Mouse (Mus musculus): Measurements from ENCODE around the gene Mrpl30. TPM values are rescaled to one million over a fixed set of nuclear protein-coding genes. Genes with fewer than 3 reads are reported as not detected.

The Mrpl30 gene
- polyA plus RNA-seq, 1 experiment from 2014 or later = 225 TPM

DNA sequence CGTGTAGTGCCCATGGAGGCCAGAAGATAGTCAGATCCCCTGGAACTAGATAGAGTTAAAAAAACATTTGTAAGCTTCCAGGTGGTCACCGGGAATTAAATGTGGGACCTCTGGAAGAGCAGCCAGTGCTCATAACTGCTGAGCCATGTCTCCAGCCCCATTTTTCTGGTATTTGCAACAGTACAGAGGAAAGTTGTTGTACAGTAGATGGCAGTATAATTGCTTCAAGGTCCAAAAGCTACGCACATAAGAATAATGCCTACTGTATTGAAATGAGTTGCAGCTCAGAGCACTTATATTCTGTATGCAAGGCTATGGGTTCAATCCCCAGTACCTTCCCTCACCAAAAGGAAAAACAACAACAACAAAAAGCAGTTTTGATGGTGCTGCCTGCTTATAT is 1.1 kb downstream of the Mrpl30 start:
- Histone ChIP-seq H3K4me2 (ENCODE audit: low read depth, low read length) (peak overlapping the region; percentile 62), H3K4me3 (replicated peaks; ENCODE audit: low read length) (peak overlapping the region; percentile 75), H3K27ac (ENCODE audit: low read length) (no peak overlapping the region), H3K27me3 (ENCODE audit: control insufficient read depth, insufficient read depth, low read length) (no peaks in the 10 kb centered on the region), H3K9me3 (replicated peaks; ENCODE audit: control insufficient read depth, low read length) (no peaks in the 10 kb centered on the region), H3K4me1 (ENCODE audit: control insufficient read depth, insufficient read depth, low read length) (peaks cover 12% of the 10 kb centered on the region), H3K36me3 (ENCODE audit: control insufficient read depth, insufficient read depth, low read length) (peaks cover 8% of the 10 kb centered on the region), H3K9ac (ENCODE audit: low read length) (no peak overlapping the region)
- ATAC-seq (ENCODE audit: insufficient read depth, low FRiP score) = no peak
- WGBS = 51% methylated on average over 3 of the region's 3 CpGs

DNA sequence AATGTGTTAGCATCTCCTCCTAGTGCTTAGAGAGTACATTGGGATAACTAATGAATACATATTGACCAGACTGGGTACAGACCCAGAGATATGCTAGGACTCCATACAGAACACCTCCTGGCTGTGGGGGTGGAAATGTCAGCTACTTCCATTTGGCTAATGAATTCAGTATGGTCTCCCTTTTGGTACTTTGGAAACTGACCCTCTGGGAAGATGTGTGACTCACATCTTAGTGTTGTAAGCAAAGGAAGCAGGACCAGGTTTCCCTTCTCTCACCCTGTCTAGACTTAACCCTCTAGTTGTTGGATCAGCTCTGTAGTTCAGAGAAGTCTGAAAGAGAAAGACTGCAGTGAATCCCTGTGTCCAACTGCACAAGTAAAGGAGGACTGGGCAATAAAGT is 4.3 kb downstream of the Mrpl30 start:
- H3K4me1 ChIP-seq (ENCODE audit: control insufficient read depth, insufficient read depth, low read length) = peaks cover 7% of the 10 kb centered on the region
- no peak overlapping the region for H3K27ac ChIP-seq (ENCODE audit: low read length)
- no peak overlapping the region for H3K4me3 ChIP-seq (replicated peaks; ENCODE audit: low read length)
- peaks cover 24% of the 10 kb centered on the region for H3K36me3 ChIP-seq (ENCODE audit: control insufficient read depth, insufficient read depth, low read length)
- ATAC-seq (ENCODE audit: insufficient read depth, low FRiP score) = no peak
- no peak overlapping the region for H3K9ac ChIP-seq (ENCODE audit: low read length)
- no peak overlapping the region for H3K4me2 ChIP-seq (ENCODE audit: low read depth, low read length)
- H3K27me3 ChIP-seq (ENCODE audit: control insufficient read depth, insufficient read depth, low read length) = no peaks in the 10 kb centered on the region
- no peaks in the 10 kb centered on the region for H3K9me3 ChIP-seq (replicated peaks; ENCODE audit: control insufficient read depth, low read length)

DNA sequence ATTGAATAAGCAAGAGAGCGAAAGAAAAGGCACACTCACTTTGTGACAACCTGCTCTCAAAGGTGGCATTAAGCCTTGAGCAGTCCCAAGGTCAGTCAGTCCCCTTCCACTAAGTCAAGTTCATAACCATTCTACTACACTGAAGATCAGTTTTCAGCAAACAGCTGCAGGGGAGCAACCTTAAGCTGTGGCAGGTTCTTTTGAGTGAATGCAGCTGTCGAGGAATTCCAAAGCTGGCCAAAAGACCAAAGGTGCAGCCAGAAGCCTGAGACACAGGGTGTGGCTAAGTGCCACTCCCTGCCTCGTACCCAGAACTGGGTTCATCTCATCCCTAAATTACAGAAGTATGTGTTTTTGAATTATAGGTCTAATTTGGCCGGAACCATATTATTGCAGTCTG is 9.5 kb downstream of the Mrpl30 start:
- no peaks in the 10 kb centered on the region for H3K9me3 ChIP-seq (replicated peaks; ENCODE audit: control insufficient read depth, low read length)
- no peak overlapping the region for H3K27ac ChIP-seq (ENCODE audit: low read length)
- WGBS = 64% methylated on average over 4 of the region's 4 CpGs
- no peak overlapping the region for H3K4me3 ChIP-seq (replicated peaks; ENCODE audit: low read length)
- peaks cover 20% of the 10 kb centered on the region for H3K36me3 ChIP-seq (ENCODE audit: control insufficient read depth, insufficient read depth, low read length)
- H3K4me2 ChIP-seq (ENCODE audit: low read depth, low read length) = no peak overlapping the region
- H3K27me3 ChIP-seq (ENCODE audit: control insufficient read depth, insufficient read depth, low read length) = no peaks in the 10 kb centered on the region
- no peaks in the 10 kb centered on the region for H3K4me1 ChIP-seq (ENCODE audit: control insufficient read depth, insufficient read depth, low read length)
- no peak overlapping the region for H3K9ac ChIP-seq (ENCODE audit: low read length)
- no peak; the same call in 1 of the 2 replicates for ATAC-seq (ENCODE audit: insufficient read depth, low FRiP score)

DNA sequence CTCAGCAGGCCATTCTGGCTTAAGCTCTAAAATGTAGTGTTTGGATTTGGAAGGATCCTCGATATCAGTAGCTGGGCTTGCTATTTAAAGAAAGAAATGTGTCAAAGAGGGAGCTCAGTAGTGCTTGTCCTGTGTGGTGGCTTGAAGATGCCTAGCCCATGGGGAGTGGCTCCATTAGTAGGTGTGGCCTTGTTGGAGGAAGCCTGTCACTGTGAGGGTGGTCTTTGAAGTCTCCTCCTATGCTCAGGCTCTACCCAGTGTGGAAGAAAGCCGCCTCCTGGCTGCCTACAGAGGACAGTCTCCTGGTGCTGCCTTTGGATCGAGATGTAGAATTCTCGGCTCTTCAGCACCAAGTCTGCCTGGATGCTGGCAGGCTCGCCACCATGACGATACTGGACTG is 10.0 kb downstream of the Mrpl30 start:
- peaks cover 20% of the 10 kb centered on the region for H3K36me3 ChIP-seq (ENCODE audit: control insufficient read depth, insufficient read depth, low read length)
- WGBS = 47% methylated on average over 6 of the region's 6 CpGs
- H3K27me3 ChIP-seq (ENCODE audit: control insufficient read depth, insufficient read depth, low read length) = no peaks in the 10 kb centered on the region
- H3K9ac ChIP-seq (ENCODE audit: low read length) = no peak overlapping the region
- H3K4me1 ChIP-seq (ENCODE audit: control insufficient read depth, insufficient read depth, low read length) = no peaks in the 10 kb centered on the region
- H3K4me3 ChIP-seq (replicated peaks; ENCODE audit: low read length) = no peak overlapping the region
- H3K9me3 ChIP-seq (replicated peaks; ENCODE audit: control insufficient read depth, low read length) = no peaks in the 10 kb centered on the region
- peak; percentile 56; the same call in 1 of the 2 replicates for ATAC-seq (ENCODE audit: insufficient read depth, low FRiP score)
- H3K27ac ChIP-seq (ENCODE audit: low read length) = no peak overlapping the region
- no peak overlapping the region for H3K4me2 ChIP-seq (ENCODE audit: low read depth, low read length)

DNA sequence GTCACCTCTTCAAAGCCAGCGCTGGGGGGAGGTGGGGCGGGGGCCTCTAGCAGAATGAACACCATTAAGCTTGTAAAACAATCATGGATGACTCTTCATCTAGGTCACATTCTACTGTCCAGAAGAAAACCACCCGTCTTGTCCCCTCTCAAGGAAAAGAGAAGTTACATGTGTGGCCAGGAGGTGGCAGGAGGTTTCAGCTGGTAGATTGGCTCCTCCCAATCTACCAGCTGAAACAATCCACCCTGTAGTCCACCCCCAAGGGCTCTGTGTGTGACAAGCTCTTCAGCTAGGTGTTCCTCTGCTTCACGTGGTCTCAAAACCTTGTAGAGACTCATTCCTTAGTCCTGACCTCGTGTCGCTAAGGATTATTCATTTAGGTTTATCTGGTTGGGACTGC is 12.9 kb downstream of the Mrpl30 start:
- H3K9ac ChIP-seq (ENCODE audit: low read length) = no peak overlapping the region
- H3K4me1 ChIP-seq (ENCODE audit: control insufficient read depth, insufficient read depth, low read length) = no peaks in the 10 kb centered on the region
- peaks cover 8% of the 10 kb centered on the region; the same call in 1 of the 2 replicates for H3K36me3 ChIP-seq (ENCODE audit: control insufficient read depth, insufficient read depth, low read length)
- WGBS = 35% methylated on average over 6 of the region's 6 CpGs
- H3K4me2 ChIP-seq (ENCODE audit: low read depth, low read length) = no peak overlapping the region
- no peaks in the 10 kb centered on the region for H3K27me3 ChIP-seq (ENCODE audit: control insufficient read depth, insufficient read depth, low read length)
- no peak overlapping the region for H3K27ac ChIP-seq (ENCODE audit: low read length)
- H3K9me3 ChIP-seq (replicated peaks; ENCODE audit: control insufficient read depth, low read length) = no peaks in the 10 kb centered on the region
- ATAC-seq (ENCODE audit: insufficient read depth, low FRiP score) = no peak
- H3K4me3 ChIP-seq (replicated peaks; ENCODE audit: low read length) = no peak overlapping the region

DNA sequence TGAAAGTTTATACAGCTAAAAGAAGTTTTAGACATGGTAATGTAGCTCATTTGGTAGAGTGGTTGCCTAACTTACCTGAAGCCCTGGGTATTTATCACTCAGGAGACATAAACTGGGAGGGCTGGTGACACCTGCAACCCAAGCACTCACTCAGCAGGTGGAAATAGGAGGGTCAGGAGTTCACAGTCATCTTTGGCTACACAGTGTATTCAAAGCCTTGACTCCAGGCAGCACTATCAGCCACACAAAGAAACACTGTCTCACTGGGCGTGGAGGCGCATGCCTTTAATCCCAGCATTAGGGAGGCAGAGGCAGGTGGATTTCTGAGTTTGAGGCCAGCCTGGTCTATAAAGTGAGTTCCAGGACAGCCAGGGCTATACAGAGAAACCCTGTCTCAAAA is 22.5 kb downstream of the Mrpl30 start:
- Histone ChIP-seq H3K4me2 (ENCODE audit: low read depth, low read length) (no peak overlapping the region), H3K36me3 (ENCODE audit: control insufficient read depth, insufficient read depth, low read length) (no peaks in the 10 kb centered on the region), H3K27ac (ENCODE audit: low read length) (no peak overlapping the region), H3K4me1 (ENCODE audit: control insufficient read depth, insufficient read depth, low read length) (no peaks in the 10 kb centered on the region), H3K27me3 (ENCODE audit: control insufficient read depth, insufficient read depth, low read length) (no peaks in the 10 kb centered on the region; the same call in 1 of the 2 replicates), H3K9ac (ENCODE audit: low read length) (no peak overlapping the region), H3K9me3 (replicated peaks; ENCODE audit: control insufficient read depth, low read length) (no peaks in the 10 kb centered on the region), H3K4me3 (replicated peaks; ENCODE audit: low read length) (no peak overlapping the region)
- 83% methylated on average over 2 of the region's 2 CpGs for WGBS
- ATAC-seq (ENCODE audit: insufficient read depth, low FRiP score) = no peak

DNA sequence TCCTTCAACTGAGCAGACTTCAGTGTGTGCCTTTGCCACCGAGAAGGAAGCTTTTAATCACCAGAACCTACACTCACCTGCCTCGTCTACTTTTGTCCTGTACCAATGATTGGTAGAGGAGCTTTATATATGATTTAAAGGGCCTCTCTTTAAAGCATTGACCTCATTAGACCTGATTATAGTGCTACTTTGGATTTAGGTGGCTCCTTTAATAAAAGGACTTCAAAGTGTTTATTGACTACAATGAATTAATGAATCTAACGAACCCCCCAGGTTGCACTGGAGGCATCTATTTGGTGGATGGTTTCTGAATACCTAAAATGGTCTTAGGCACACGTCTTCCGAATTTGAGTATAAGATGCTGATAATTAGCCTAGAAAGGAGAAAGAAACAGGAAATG is 26.1 kb downstream of the Mrpl30 start, which contains the start of gene Lyg2:
Gene Lyg2 (minus strand): TSS at position 101 of the 400 bp plus-strand sequence.
- no peak for ATAC-seq (ENCODE audit: insufficient read depth, low FRiP score)
- Histone ChIP-seq H3K27me3 (ENCODE audit: control insufficient read depth, insufficient read depth, low read length) (no peaks in the 10 kb centered on the region; the same call in 1 of the 2 replicates), H3K4me1 (ENCODE audit: control insufficient read depth, insufficient read depth, low read length) (no peaks in the 10 kb centered on the region), H3K4me2 (ENCODE audit: low read depth, low read length) (no peak within 1 kb of the TSS), H3K27ac (ENCODE audit: low read length) (no peak within 1 kb of the TSS), H3K4me3 (replicated peaks; ENCODE audit: low read length) (no peak within 1 kb of the TSS), H3K9me3 (replicated peaks; ENCODE audit: control insufficient read depth, low read length) (no peaks in the 10 kb centered on the region), H3K36me3 (ENCODE audit: control insufficient read depth, insufficient read depth, low read length) (no peaks in the 10 kb centered on the region), H3K9ac (ENCODE audit: low read length) (no peak within 1 kb of the TSS)
- 71% methylated on average over 5 of the region's 5 CpGs for WGBS

DNA sequence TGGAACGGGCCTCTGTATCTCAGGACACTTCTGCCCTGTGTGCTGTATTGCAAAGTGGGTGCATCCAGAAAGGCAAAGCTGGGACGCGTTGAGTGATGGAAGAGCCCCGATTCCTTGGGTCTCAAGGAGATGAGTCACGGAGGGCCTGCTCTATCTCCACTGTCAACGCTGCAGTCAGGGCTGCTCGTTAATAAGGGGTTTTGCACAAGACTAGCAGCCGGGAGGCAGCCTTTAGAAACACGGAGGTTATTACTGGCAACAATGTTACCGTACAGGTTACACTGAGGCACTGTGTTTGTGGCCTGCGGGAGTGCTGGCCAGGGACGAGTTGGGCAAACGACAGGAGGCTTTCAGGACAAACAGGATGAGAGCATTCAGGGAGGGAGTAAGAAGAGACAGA is 27.4 kb downstream of the Mrpl30 start:
- H3K9ac ChIP-seq (ENCODE audit: low read length) = no peak overlapping the region
- ATAC-seq (ENCODE audit: insufficient read depth, low FRiP score) = no peak
- 66% methylated on average over 13 of the region's 13 CpGs for WGBS
- H3K4me2 ChIP-seq (ENCODE audit: low read depth, low read length) = no peak overlapping the region
- H3K9me3 ChIP-seq (replicated peaks; ENCODE audit: control insufficient read depth, low read length) = no peaks in the 10 kb centered on the region
- H3K27ac ChIP-seq (ENCODE audit: low read length) = no peak overlapping the region
- no peak overlapping the region for H3K4me3 ChIP-seq (replicated peaks; ENCODE audit: low read length)
- H3K4me1 ChIP-seq (ENCODE audit: control insufficient read depth, insufficient read depth, low read length) = no peaks in the 10 kb centered on the region
- H3K36me3 ChIP-seq (ENCODE audit: control insufficient read depth, insufficient read depth, low read length) = no peaks in the 10 kb centered on the region
- H3K27me3 ChIP-seq (ENCODE audit: control insufficient read depth, insufficient read depth, low read length) = no peaks in the 10 kb centered on the region; the same call in 1 of the 2 replicates

DNA sequence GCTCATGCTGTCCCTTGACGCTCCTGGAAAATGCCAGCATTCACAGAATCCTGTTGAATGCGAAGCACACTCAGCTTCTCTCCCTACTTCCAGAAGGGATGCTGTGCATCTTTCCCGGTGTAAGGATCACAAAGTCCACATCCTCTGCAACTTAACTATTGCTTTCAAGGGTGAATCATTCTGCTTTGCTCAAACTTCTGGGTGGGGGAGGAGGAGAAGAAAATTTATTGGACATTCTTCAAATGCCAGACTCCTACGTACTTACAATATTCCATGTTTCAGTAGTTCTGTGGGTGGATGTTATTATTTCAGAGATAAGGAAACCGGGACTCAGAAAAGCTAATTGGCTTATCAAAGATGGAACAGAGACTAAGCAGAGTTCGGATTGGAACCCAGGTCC is 27.8 kb downstream of the Mrpl30 start:
- H3K27me3 ChIP-seq (ENCODE audit: control insufficient read depth, insufficient read depth, low read length) = no peaks in the 10 kb centered on the region; the same call in 1 of the 2 replicates
- H3K27ac ChIP-seq (ENCODE audit: low read length) = no peak overlapping the region
- H3K9me3 ChIP-seq (replicated peaks; ENCODE audit: control insufficient read depth, low read length) = no peaks in the 10 kb centered on the region
- H3K36me3 ChIP-seq (ENCODE audit: control insufficient read depth, insufficient read depth, low read length) = no peaks in the 10 kb centered on the region
- no peaks in the 10 kb centered on the region for H3K4me1 ChIP-seq (ENCODE audit: control insufficient read depth, insufficient read depth, low read length)
- H3K4me2 ChIP-seq (ENCODE audit: low read depth, low read length) = no peak overlapping the region
- ATAC-seq (ENCODE audit: insufficient read depth, low FRiP score) = no peak
- WGBS = 59% methylated on average over 6 of the region's 6 CpGs
- H3K9ac ChIP-seq (ENCODE audit: low read length) = no peak overlapping the region
- H3K4me3 ChIP-seq (replicated peaks; ENCODE audit: low read length) = no peak overlapping the region

DNA sequence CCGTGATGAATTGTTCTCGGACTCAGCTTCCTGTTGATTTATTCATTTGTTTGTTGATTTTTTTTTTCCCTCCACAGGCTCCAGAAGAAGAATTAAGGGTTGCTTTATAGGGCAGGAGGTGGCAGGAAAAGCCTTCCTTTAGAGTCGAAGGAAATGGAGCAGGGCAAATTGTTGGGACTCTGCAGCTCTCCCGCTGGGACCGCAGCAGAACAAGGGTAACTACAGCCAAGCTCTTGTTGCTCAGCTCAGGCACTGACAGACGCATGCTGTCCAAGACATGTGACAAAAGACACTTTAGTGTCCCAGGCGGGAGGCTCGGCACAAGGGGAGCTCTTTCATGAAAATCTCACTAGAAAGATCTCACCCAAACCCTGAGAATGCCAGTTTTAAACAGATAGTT is 32.3 kb downstream of the Mrpl30 start:
- Histone ChIP-seq H3K4me1 (ENCODE audit: control insufficient read depth, insufficient read depth, low read length) (no peaks in the 10 kb centered on the region), H3K4me3 (replicated peaks; ENCODE audit: low read length) (no peak overlapping the region), H3K36me3 (ENCODE audit: control insufficient read depth, insufficient read depth, low read length) (no peaks in the 10 kb centered on the region), H3K9ac (ENCODE audit: low read length) (no peak overlapping the region), H3K9me3 (replicated peaks; ENCODE audit: control insufficient read depth, low read length) (no peaks in the 10 kb centered on the region), H3K27me3 (ENCODE audit: control insufficient read depth, insufficient read depth, low read length) (no peaks in the 10 kb centered on the region), H3K4me2 (ENCODE audit: low read depth, low read length) (no peak overlapping the region), H3K27ac (ENCODE audit: low read length) (no peak overlapping the region)
- no peak for ATAC-seq (ENCODE audit: insufficient read depth, low FRiP score)
- 58% methylated on average over 8 of the region's 8 CpGs for WGBS

Data from stomach, embryonic 16.5 days (tissue).